Mouse (Mus musculus): ENCODE results near the gene Emc7. TPM values are rescaled to one million over a fixed set of nuclear protein-coding genes. Genes with fewer than 3 reads are reported as not detected.
"Not testable (repeated sequence)": the region's sequence is repeated elsewhere in the genome, so short reads cannot be mapped to it uniquely, and the experiment has no call there.

Emc7 gene
- 15.3 and 16.1 TPM in 2 replicates for polyA plus RNA-seq (2016; fragmentation: Nextera tagmentation; extraction: Ambion mirVana)

DNA sequence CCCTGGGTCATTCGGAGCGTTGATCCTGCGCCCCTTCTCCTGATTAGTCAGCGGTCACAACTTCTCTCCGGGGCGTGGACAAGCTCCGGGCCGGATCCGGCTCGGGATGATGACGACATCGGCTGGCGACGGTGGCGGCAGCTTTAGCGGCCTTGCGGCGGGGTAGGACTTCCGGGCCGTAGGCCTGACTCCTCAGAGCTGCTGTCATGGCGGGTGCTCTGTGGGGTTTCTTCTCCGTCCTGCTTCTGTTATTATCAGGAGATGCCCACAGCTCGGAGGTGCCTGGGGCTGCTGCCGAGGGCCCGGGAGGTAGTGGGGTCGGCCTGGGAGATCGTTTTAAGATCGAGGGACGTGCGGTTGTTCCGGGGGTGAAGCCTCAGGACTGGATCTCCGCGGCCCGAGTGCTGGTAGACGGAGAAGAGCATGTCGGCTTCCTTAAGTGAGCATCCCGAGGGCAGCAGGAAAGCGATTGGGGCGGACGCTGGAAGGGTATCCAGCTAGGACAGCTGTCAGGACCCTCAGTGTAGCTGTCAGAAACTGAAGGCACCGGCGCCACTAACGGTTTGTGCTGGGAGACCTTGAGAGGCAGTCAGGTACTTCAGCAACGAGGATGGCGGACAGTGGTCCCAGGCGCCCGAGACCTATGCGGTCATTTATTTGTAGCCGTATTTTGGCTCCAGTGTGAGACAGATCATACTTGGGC is at the start of gene Emc7:
Gene Emc7 (plus strand): TSS at position 136 of the 703 bp plus-strand sequence.
- no peaks in the 10 kb centered on the region for H3K9me3 ChIP-seq (replicated peaks)
- peaks cover 10% of the 10 kb centered on the region for H3K36me3 ChIP-seq
- no peaks in the 10 kb centered on the region for H3K27me3 ChIP-seq (replicated peaks)
- peak within 1 kb of the TSS; percentile 83 for H3K4me3 ChIP-seq
- peak within 1 kb of the TSS; percentile 85 for H3K27ac ChIP-seq
- peaks cover 29% of the 10 kb centered on the region for H3K4me1 ChIP-seq
- WGBS (ENCODE audit: insufficient replicate concordance), result under 1% methylated on average over 49 of the region's 49 CpGs
- peak; percentile 97 for ATAC-seq
- H3K9ac ChIP-seq, result peak within 1 kb of the TSS; percentile 87
- peak within 1 kb of the TSS; percentile 76 for H3K4me2 ChIP-seq

DNA sequence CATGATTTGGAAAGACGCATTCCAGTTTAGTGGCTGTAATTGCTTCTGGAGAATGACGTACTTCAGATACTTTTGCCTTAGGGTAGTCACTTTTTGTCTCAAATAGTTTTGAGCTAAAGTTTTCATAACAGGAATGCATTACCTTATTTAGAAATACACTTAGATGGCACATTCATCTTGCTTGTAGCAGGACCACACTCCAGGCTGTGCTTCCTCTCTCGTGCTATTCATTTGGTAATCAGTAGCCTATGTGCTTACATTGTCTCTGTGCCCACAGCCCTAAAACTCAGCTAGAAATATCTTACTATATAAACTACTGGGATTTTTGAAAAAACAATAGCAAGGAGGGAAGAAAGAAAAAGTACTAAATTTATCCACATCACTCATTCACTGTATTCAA is 47.8 kb upstream of the Emc7 start:
- H3K9me3 ChIP-seq (replicated peaks), result no peaks in the 10 kb centered on the region
- H3K4me2 ChIP-seq, result no peak overlapping the region
- ATAC-seq, result no peak
- H3K9ac ChIP-seq, result no peak overlapping the region
- WGBS (ENCODE audit: insufficient replicate concordance), result 87% methylated on average over 3 of the region's 3 CpGs
- peaks cover 49% of the 10 kb centered on the region for H3K36me3 ChIP-seq
- H3K4me1 ChIP-seq, result no peaks in the 10 kb centered on the region
- H3K4me3 ChIP-seq, result no peak overlapping the region
- no peaks in the 10 kb centered on the region for H3K27me3 ChIP-seq (replicated peaks)
- H3K27ac ChIP-seq, result no peak overlapping the region

DNA sequence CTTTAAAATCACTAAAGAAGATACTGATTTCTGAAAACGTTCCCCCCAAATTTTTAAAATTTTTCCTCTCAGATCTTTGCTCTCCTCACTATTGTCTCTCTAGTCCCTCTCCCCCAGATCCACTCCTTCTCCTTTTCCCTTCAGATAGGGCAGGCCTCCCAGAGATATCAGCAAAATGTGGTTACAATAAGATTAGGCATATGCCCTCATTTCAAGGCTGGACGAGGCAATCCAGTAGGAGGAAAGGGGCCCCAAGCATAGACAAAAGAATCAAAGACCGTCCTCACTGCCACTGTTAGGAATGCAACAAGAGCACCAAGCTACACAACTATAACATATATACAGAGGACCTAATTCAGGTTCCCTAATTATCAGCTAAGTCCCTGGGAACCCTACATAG is 29.5 kb upstream of the Emc7 start:
- peaks cover 3% of the 10 kb centered on the region; the same call in 1 of the 2 replicates for H3K27me3 ChIP-seq (replicated peaks)
- ATAC-seq, result no peak; the same call in 1 of the 2 replicates
- 27% methylated on average over 3 of the region's 3 CpGs for WGBS (ENCODE audit: insufficient replicate concordance)

DNA sequence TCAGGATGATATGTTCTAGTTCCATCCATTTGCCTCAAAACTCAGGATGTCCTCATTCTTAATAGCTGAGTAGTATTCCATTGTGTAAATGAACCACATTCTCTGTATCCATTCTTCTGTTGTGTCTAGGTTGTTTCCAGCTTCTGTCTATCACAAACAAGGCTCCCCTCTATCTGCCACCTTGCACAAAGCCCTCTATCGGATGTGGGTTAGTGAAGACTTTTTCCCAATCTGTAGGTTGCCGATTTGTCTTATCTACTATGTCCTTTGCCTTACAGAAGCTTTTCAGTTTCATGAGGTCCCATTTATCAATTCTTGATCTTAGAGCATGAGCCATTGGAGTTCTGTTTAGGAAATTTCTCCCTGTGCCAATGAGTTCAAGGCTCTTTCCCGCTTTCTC is 26.3 kb upstream of the Emc7 start:
- H3K4me1 ChIP-seq; H3K4me2 ChIP-seq; H3K36me3 ChIP-seq; H3K27me3 ChIP-seq (replicated peaks); H3K27ac ChIP-seq; H3K4me3 ChIP-seq; H3K9ac ChIP-seq; ATAC-seq; H3K9me3 ChIP-seq (replicated peaks): not testable (repeated sequence)
- WGBS (ENCODE audit: insufficient replicate concordance), result 71% methylated on average over 3 of the region's 3 CpGs

More for the DNA sequence above, 29.5 kb upstream of the Emc7 start:
- Histone ChIP-seq H3K9ac (no peak overlapping the region), H3K36me3 (no peaks in the 10 kb centered on the region), H3K4me2 (no peak overlapping the region), H3K27ac (no peak overlapping the region), H3K4me3 (no peak overlapping the region), H3K9me3 (replicated peaks) (no peaks in the 10 kb centered on the region), H3K4me1 (peaks cover 5% of the 10 kb centered on the region; the same call in 1 of the 2 replicates)

DNA sequence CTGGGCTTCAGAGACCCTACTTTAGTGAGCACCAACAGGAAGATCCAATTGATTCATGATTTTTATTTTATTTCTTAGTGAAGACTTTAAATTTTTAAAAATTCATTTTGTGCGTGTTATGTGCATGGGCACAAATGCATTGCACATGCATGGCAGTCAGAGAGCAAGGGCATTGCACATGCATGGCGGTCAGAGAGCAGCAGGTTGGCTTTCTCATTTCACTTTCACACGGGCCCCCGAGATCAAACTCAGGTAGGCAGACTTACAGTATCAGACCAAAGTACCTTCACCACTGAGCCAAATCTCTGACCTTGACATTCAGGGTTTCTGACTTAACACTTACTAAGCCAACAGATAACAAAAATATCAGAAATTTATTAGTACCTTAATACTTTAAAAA is 25.1 kb upstream of the Emc7 start:
- H3K4me3 ChIP-seq, result no peak overlapping the region
- H3K4me2 ChIP-seq, result no peak overlapping the region
- H3K9me3 ChIP-seq (replicated peaks), result no peaks in the 10 kb centered on the region
- no peaks in the 10 kb centered on the region for H3K36me3 ChIP-seq
- H3K4me1 ChIP-seq, result peaks cover 8% of the 10 kb centered on the region; the same call in 1 of the 2 replicates
- 64% methylated on average over 4 of the region's 4 CpGs for WGBS (ENCODE audit: insufficient replicate concordance)
- H3K27ac ChIP-seq, result no peak overlapping the region
- no peak for ATAC-seq
- no peaks in the 10 kb centered on the region for H3K27me3 ChIP-seq (replicated peaks)
- H3K9ac ChIP-seq, result no peak overlapping the region

DNA sequence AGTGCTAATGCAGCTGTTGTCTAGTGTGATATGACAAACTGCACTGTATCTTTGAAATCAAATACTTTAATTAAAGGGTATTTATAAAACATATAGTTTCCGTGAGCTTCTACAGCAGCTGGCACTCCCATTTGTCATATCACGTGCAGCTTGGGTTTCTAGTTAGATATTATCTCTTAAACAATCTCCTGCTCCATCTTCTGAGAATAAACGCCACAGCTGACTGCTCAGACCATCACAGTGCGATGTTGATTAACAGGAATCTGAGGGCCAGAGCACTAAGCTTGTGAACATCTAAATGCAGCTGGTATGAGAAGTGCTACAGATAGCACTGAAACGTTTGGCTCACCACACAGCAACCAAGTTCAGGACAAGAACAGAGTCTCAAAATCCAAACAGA is 24.4 kb upstream of the Emc7 start:
- Histone ChIP-seq H3K9me3 (replicated peaks) (no peaks in the 10 kb centered on the region), H3K27ac (no peak overlapping the region), H3K36me3 (no peaks in the 10 kb centered on the region), H3K4me3 (no peak overlapping the region), H3K4me1 (peaks cover 6% of the 10 kb centered on the region; the same call in 1 of the 2 replicates), H3K9ac (no peak overlapping the region), H3K27me3 (replicated peaks) (no peaks in the 10 kb centered on the region), H3K4me2 (no peak overlapping the region)
- no peak for ATAC-seq
- 51% methylated on average over 5 of the region's 5 CpGs for WGBS (ENCODE audit: insufficient replicate concordance)

DNA sequence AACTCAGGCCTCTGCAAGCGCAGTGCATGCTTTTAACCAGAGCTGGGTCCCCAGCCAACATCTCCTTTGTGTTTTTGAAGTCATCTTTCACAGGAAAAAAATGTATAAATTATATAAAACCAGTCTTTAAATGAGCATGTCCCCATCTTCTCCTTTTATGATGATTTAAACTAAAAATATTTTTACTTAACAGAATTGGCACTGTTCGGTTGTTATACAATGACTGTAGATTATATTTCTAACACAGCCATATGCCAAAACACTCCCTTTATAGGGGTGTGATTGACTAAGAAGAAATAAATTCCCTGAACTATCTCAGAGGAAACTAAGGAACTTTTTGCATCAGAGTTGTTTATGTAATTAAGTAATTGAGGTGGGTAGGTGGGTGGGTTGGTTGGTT is 22.3 kb upstream of the Emc7 start:
- WGBS (ENCODE audit: insufficient replicate concordance), result 75% methylated on average over 2 of the region's 2 CpGs

DNA sequence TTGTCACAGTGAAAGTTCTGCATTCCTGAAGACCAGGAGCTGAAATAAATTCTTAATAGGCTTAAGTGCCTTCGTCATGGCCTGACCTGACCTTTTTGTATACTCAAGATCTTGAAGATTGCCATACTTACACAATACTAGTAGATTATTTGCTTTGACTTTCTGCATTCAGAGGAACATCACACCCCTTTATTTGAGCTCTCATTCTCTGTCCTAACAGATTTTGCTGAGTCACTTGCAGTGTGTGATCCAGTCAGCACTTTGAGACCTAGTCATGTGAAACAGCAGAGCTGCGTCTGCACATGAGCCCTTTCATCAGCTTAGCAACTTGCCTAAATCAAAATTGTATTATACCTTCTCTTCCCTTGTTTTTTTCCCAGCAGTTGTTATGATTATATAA is 21.4 kb upstream of the Emc7 start:
- Histone ChIP-seq H3K27ac (no peak overlapping the region), H3K27me3 (replicated peaks) (no peaks in the 10 kb centered on the region), H3K9ac (no peak overlapping the region), H3K9me3 (replicated peaks) (no peaks in the 10 kb centered on the region), H3K4me2 (no peak overlapping the region), H3K4me1 (peaks cover 3% of the 10 kb centered on the region; the same call in 1 of the 2 replicates), H3K4me3 (no peak overlapping the region), H3K36me3 (no peaks in the 10 kb centered on the region)
- ATAC-seq, result peak; percentile 75
- 49% methylated on average over 2 of the region's 2 CpGs for WGBS (ENCODE audit: insufficient replicate concordance)

More for the DNA sequence above, 22.3 kb upstream of the Emc7 start:
- Histone ChIP-seq H3K27me3 (replicated peaks) (no peaks in the 10 kb centered on the region), H3K4me3 (no peak overlapping the region), H3K36me3 (no peaks in the 10 kb centered on the region), H3K4me1 (peaks cover 3% of the 10 kb centered on the region; the same call in 1 of the 2 replicates), H3K9me3 (replicated peaks) (no peaks in the 10 kb centered on the region), H3K9ac (no peak overlapping the region), H3K27ac (no peak overlapping the region), H3K4me2 (no peak overlapping the region)
- no peak for ATAC-seq

DNA sequence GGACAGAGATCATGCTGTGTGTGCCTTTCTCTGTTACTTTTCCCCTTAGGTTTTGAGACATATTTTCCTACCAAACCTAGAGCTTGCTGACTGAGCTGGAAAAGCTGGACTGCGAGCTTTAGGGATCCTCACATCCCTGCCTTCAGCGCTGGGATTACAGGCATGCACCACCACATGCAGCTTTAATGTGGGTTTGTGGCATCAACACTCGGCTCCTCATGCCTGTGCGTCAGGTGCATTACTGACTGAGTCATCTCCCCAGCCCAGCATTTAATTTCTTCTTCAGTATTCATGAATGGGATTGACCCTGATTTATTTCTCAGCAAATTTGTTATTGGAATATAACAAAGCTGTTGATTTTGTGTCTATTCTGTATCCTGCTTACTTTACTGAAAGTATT is 18.5 kb upstream of the Emc7 start:
- Histone ChIP-seq H3K36me3 (no peaks in the 10 kb centered on the region), H3K4me1 (peaks cover 3% of the 10 kb centered on the region; the same call in 1 of the 2 replicates), H3K27me3 (replicated peaks) (no peaks in the 10 kb centered on the region), H3K9me3 (replicated peaks) (no peaks in the 10 kb centered on the region), H3K9ac (no peak overlapping the region), H3K4me2 (no peak overlapping the region), H3K27ac (no peak overlapping the region), H3K4me3 (no peak overlapping the region)
- no peak for ATAC-seq
- WGBS (ENCODE audit: insufficient replicate concordance), result 62% methylated on average over 4 of the region's 4 CpGs

DNA sequence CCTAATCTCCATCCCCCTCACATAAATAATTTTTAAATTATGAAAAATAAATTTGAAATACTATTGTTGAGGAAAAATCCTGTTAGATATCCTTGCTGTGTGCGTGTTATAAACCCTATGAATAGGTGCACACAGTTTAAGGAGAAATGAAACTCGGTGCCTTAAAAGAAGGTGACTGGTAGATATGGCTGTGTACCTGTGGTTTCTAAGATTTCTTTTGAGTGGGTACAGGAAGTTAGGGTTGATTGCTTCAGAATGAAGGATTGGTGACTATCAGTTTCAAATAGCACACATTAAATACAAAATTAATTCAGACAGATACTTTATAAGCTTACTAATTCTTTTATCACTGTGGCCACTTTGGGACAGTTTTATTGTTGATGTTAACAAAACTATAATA is 17.2 kb upstream of the Emc7 start:
- no peaks in the 10 kb centered on the region for H3K9me3 ChIP-seq (replicated peaks)
- no peak overlapping the region for H3K9ac ChIP-seq
- H3K4me2 ChIP-seq, result no peak overlapping the region
- no peaks in the 10 kb centered on the region for H3K36me3 ChIP-seq
- H3K4me3 ChIP-seq, result no peak overlapping the region
- no peak overlapping the region for H3K27ac ChIP-seq
- 72% methylated on average over 2 of the region's 2 CpGs for WGBS (ENCODE audit: insufficient replicate concordance)
- peaks cover 3% of the 10 kb centered on the region; the same call in 1 of the 2 replicates for H3K4me1 ChIP-seq
- ATAC-seq, result no peak
- no peaks in the 10 kb centered on the region for H3K27me3 ChIP-seq (replicated peaks)

DNA sequence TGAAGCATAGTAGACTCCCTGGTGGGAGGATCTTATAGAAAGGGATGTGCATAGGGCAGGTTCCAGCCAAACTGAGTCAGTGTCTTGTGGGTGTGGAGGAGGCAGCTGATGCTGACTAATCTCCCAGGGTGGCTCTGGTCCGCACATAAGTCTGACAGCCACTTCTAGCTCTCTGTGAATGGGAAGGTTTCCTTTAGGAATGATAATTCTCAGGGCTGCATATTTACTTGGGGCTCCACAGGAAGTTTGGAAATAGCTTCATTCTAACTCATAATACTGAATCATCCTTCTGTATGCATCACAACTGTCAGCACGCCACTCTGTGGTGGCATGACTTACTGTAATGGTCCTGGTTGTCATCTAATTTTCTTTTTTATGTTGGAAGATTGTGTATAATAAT is 11.3 kb upstream of the Emc7 start:
- no peaks in the 10 kb centered on the region for H3K9me3 ChIP-seq (replicated peaks)
- H3K4me3 ChIP-seq, result no peak overlapping the region
- ATAC-seq, result no peak
- no peaks in the 10 kb centered on the region for H3K36me3 ChIP-seq
- H3K4me2 ChIP-seq, result no peak overlapping the region
- H3K27ac ChIP-seq, result no peak overlapping the region
- no peak overlapping the region for H3K9ac ChIP-seq
- H3K27me3 ChIP-seq (replicated peaks), result no peaks in the 10 kb centered on the region
- 56% methylated on average over 2 of the region's 2 CpGs for WGBS (ENCODE audit: insufficient replicate concordance)
- H3K4me1 ChIP-seq, result no peaks in the 10 kb centered on the region

DNA sequence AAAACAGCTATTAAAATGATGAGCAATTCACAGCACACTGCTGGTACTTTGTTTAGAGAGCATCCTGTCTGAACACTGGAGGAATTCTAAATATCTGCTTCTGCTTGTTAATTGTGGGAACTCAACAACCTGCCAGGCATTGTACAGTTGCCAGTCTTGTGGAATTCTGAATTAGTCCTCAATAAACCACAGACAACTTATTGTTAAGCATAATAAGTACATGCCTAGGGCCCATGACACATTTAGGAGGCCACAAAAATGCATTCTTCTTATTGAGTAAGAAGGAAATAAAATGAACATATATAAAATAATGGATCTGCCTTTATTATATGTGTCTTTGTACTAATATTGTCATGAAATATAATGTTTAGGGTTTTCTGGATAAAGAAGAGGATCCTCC is 9.3 kb upstream of the Emc7 start:
- no peaks in the 10 kb centered on the region for H3K9me3 ChIP-seq (replicated peaks)
- no peak overlapping the region for H3K4me2 ChIP-seq
- ATAC-seq, result no peak
- no peaks in the 10 kb centered on the region for H3K4me1 ChIP-seq
- no peak overlapping the region for H3K9ac ChIP-seq
- H3K36me3 ChIP-seq, result no peaks in the 10 kb centered on the region
- H3K27ac ChIP-seq, result no peak overlapping the region
- no peak overlapping the region for H3K4me3 ChIP-seq
- H3K27me3 ChIP-seq (replicated peaks), result no peaks in the 10 kb centered on the region

DNA sequence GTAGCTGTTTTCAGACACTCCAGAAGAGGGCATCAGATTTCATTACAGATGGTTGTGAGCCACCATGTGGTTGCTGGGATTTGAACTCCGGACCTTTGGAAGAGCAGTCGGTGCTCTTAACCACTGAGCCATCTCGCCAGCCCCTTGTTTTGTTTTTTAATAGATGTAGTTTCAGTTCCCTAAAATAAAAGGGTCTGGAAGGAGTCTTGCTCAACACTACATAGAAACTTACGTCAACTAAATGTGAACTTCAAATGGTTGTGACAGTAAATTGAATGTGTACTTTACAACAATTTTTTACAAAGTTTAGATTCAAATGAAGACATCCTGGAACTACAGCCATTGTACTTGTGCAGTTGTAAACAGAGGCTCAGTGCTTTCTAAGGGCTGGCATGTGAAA is 6.8 kb upstream of the Emc7 start:
- H3K36me3 ChIP-seq; H3K27ac ChIP-seq; H3K4me2 ChIP-seq; ATAC-seq; H3K4me3 ChIP-seq; H3K27me3 ChIP-seq (replicated peaks); H3K4me1 ChIP-seq; H3K9ac ChIP-seq; H3K9me3 ChIP-seq (replicated peaks): not testable (repeated sequence)
- WGBS (ENCODE audit: insufficient replicate concordance), result 64% methylated on average over 4 of the region's 4 CpGs

All from liver, embryonic 12.5 days (tissue).